Mouse (Mus musculus): ENCODE measurements at regions not wholly inside any gene's neighbourhood (a gene's known extent, or its start where the extent isn't known, plus 50 kb on each side); places are given as distances from the start of the nearest gene placed in this dataset.

GRCm38 (mm10) chr11:25356671-25357586 is 853.6 kb downstream of the 5730522E02Rik start:
- peak; percentile 70 for DNase-seq (ENCODE audit: low read depth, low spot score)

GRCm38 (mm10) chr11:25335667-25336066 is 874.9 kb downstream of the 5730522E02Rik start:
- no peak for DNase-seq (ENCODE audit: low read depth, low spot score)

GRCm38 (mm10) chr11:25330696-25331095 is 879.9 kb downstream of the 5730522E02Rik start:
- no peak for DNase-seq (ENCODE audit: low read depth, low spot score)

- DNase-seq (ENCODE audit: low read depth, low spot score), result no peak
Observed at GRCm38 (mm10) chr11:25322426-25322825, 888.1 kb downstream of the 5730522E02Rik start.

GRCm38 (mm10) chr11:25321494-25321893 is 889.1 kb downstream of the 5730522E02Rik start:
- DNase-seq (ENCODE audit: low read depth, low spot score), result no peak

- no peak for DNase-seq (ENCODE audit: low read depth, low spot score)
Observed at GRCm38 (mm10) chr11:25314645-25315044, 895.9 kb downstream of the 5730522E02Rik start.

GRCm38 (mm10) chr11:25313879-25314278 is 896.7 kb downstream of the 5730522E02Rik start:
- no peak for DNase-seq (ENCODE audit: low read depth, low spot score)

GRCm38 (mm10) chr11:25313308-25313707 is 897.3 kb downstream of the 5730522E02Rik start:
- DNase-seq (ENCODE audit: low read depth, low spot score), result peak; percentile 21

- no peak for DNase-seq (ENCODE audit: low read depth, low spot score)
Observed at GRCm38 (mm10) chr11:25310754-25311153, 899.8 kb downstream of the 5730522E02Rik start.

GRCm38 (mm10) chr11:25301130-25301529 is 909.4 kb downstream of the 5730522E02Rik start:
- DNase-seq (ENCODE audit: low read depth, low spot score), result peak; percentile 72

GRCm38 (mm10) chr11:25288346-25288745 is 922.2 kb downstream of the 5730522E02Rik start:
- DNase-seq (ENCODE audit: low read depth, low spot score), result no peak

GRCm38 (mm10) chr11:25287458-25288247 is 922.9 kb downstream of the 5730522E02Rik start:
- no peak for DNase-seq (ENCODE audit: low read depth, low spot score)

GRCm38 (mm10) chr11:25269936-25270540 is 940.5 kb downstream of the 5730522E02Rik start:
- DNase-seq (ENCODE audit: low read depth, low spot score), result no peak

- no peak for DNase-seq (ENCODE audit: low read depth, low spot score)
Observed at GRCm38 (mm10) chr11:25262906-25263305, 947.7 kb downstream of the 5730522E02Rik start.

GRCm38 (mm10) chr11:25259691-25260090 is 950.9 kb downstream of the 5730522E02Rik start:
- DNase-seq (ENCODE audit: low read depth, low spot score), result no peak

GRCm38 (mm10) chr11:25233360-25233890 is 977.1 kb downstream of the 5730522E02Rik start:
- DNase-seq (ENCODE audit: low read depth, low spot score), result no peak

All from R1 (cell line).